Mouse (Mus musculus): Measurements from ENCODE around the gene Ddx59.

The Ddx59 gene

GRCm38 (mm10) chr1:136414798-136415755 is at the start of gene Ddx59:
Gene Ddx59 (plus strand): TSS chr1:136415271.
- peak; percentile 96 for DNase-seq (ENCODE audit: low spot score in 2 of 2)

- no peak for DNase-seq (ENCODE audit: low spot score in 2 of 2)
These were observed 49.1 kb upstream of the Ddx59 start for GRCm38 (mm10) chr1:136365986-136366385.

DNA sequence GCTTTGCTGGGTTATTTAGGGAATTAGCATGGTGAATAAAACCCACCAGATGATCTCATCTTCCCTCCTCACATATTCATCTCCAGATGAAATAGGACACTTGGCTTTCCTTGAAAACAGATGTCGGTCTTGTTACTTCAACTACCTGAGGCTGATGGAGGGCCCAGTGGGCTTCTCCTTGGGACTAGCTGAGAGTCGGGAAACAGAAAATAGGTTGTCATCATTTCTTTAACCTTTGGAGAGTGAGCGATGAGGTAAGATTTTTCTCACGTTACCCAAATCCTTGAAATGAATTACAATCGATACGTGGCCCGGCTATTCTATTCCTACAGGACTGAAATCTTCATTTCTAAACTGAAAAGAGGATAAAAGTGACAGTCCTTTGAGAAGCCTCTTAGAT is 35.8 kb upstream of the Ddx59 start:
- no peak for DNase-seq (ENCODE audit: low spot score in 2 of 2)

- DNase-seq (ENCODE audit: low spot score in 2 of 2): no peak
These were observed 34.9 kb upstream of the Ddx59 start for GRCm38 (mm10) chr1:136380161-136380560.

DNA sequence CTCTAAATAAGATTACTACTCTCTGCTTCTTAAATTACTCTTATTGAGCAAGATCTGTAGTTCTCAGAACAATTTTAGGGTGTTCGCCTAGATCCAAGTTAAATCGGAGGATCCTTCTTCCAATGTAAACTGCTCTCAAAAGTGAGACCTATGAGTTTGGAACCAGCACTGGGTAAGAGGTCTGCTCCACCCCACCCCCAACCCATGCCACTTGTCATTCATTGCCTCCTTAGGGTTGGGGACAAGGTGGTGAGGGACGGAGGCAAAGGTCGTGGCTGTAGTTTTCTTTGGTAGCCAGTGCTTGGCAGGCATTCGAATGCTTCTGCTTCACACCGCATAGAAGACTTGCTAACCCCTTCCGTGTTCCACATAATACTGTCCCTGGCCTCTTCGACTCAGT is 34.5 kb upstream of the Ddx59 start:
- no peak for DNase-seq (ENCODE audit: low spot score in 2 of 2)

- DNase-seq (ENCODE audit: low spot score in 2 of 2): no peak
These were observed 33.9 kb upstream of the Ddx59 start for GRCm38 (mm10) chr1:136381169-136381568.

- no peak for DNase-seq (ENCODE audit: low spot score in 2 of 2)
These were observed 33.5 kb upstream of the Ddx59 start for GRCm38 (mm10) chr1:136381583-136381982.

- DNase-seq (ENCODE audit: low spot score in 2 of 2): no peak
These were observed 28.2 kb upstream of the Ddx59 start for GRCm38 (mm10) chr1:136386914-136387313.

DNA sequence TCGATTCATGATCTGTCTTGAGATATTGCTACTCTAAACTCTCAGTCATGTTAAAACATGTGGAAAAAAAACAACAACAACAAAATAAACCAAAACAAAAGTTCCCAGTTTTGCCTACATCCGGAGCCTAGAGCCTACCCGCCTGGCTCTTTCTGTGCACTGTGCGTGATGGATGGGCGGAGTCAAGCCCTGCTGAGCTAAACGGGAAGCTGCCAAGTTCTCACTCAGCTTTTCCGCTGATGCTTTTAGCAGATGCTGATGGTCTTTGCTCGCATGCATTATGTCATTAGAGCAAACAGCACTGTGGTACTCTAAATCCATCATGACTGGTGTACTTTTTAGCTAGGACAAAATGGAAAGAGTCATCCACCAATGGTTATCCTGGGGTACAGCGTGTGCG is 20.6 kb upstream of the Ddx59 start:
- no peak for DNase-seq (ENCODE audit: low spot score in 2 of 2)

DNA sequence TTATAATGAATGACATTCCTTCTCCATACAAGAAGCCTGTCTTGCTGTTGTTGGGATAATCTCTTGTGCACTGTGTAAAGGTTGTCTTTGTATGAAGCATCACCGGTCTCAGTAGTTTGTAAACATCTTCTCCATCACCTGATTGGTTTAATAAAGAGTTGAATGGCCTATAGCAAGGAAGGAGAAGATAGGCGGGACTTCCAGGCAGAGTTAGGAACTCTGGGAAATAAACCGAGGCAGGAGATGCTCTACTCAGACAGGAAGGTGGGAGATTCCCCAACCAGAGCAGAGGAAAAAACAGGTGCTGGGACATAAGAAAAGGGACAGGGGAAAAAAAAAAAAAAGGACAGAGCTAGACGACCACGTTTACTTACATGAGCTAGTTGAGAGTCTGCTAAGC is 20.0 kb upstream of the Ddx59 start:
- DNase-seq (ENCODE audit: low spot score in 2 of 2): no peak

DNA sequence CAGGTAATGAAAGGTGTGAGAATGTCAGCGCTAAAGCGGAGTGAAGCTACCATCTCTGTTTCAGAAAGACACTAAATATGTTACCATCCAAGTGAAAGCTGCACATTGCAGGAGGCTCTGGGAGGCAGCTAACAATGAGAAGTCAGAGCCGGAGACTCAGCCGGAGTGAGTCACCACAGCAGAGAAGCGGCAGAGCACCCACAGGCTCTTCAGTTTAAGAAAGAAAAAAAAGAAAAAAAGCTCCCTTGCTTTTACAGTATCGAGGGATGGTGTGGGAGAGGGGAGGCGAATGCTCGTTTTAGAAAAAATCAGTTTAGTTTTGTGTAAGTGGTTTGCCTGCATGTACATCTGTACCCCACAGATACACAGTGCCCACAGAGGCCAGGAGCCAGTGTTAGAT is 13.8 kb upstream of the Ddx59 start:
- no peak for DNase-seq (ENCODE audit: low spot score in 2 of 2)

- no peak for DNase-seq (ENCODE audit: low spot score in 2 of 2)
These were observed 5.4 kb upstream of the Ddx59 start for GRCm38 (mm10) chr1:136409631-136410030.

- DNase-seq (ENCODE audit: low spot score in 2 of 2): no peak
These were observed 670 bp downstream of the Ddx59 start for GRCm38 (mm10) chr1:136415756-136416126.

GRCm38 (mm10) chr1:136418393-136418792 is 3.3 kb downstream of the Ddx59 start:
- DNase-seq (ENCODE audit: low spot score in 2 of 2): no peak

- no peak for DNase-seq (ENCODE audit: low spot score in 2 of 2)
These were observed 12.3 kb downstream of the Ddx59 start for GRCm38 (mm10) chr1:136427166-136427969.

GRCm38 (mm10) chr1:136428981-136429380 is 13.9 kb downstream of the Ddx59 start:
- DNase-seq (ENCODE audit: low spot score in 2 of 2): no peak

DNA sequence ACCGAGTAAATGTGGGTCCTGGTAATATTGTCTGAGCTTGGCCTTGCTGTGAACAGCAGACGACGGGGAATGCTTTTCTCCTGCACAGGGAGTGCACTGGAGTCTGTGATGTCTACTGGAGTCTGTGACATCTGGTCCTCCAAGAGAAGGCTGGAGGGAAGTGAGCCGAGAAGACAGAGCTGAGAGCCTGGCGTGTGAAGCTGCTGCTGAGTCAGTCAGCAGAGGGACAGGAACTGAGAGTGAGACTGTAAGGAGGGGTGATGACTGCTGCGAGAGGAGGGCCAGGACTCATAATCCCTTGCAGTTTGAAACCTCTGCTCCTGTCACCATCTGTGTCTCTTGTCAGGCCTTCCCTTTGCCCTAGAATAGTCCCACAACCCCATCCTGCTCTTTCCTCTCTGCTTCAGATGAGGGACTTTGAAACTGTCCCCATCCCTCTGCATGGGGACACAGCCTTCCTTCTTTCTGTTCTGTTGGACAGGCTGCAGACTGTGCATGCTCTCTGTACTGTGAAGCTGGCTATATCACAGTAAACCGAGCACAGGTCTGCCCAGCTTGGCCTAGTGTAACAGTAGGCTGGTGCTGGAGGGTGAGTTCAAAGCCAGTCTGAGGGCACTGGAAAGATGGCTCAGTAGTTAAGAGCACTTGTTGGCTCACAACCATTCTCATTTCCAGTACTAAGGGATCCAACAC is 15.2 kb downstream of the Ddx59 start:
- DNase-seq (ENCODE audit: low spot score in 2 of 2): no peak

GRCm38 (mm10) chr1:136440741-136441140 is 25.7 kb downstream of the Ddx59 start:
- no peak for DNase-seq (ENCODE audit: low spot score in 2 of 2)

DNA sequence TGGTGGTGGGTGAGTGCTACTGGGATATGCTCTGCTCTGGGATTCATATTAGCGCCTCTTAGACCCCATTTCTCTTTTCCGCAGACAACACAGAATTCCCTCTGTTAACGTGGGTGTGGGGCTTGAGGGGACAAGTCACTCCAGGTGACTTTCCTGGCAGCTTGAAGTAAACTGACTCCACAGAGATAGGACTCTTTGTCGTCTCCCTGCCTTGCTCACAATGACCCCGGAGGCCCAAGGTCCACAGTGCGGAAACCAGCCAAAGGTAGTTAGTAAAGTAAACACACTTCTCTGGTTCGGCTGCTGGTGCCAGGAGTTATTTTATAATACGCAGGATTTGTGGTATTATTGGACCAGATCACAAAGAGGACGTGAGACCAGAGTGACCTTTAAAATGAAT is 27.7 kb downstream of the Ddx59 start:
- no peak for DNase-seq (ENCODE audit: low spot score in 2 of 2)

GRCm38 (mm10) chr1:136444555-136445255 is 29.6 kb downstream of the Ddx59 start:
- no peak for DNase-seq (ENCODE audit: low spot score in 2 of 2)

DNA sequence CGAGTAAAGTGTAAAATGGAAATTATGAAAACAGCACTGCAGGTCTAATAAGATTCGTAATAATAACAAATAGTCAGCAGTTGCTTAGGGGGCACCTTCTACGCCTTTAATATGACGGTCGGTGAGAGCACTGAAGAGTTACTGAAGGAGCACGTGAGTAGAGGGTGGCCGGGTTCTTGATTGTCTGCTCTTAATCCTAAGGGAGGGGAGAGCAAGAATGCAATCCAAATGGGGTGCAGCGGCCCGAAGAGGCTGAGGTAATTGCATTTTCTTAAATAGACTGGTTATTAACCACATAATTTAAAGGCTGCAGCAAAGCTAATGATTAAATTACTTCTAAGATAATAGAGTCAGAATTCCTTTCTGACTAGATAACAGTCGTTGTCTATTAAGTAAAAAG is 31.9 kb downstream of the Ddx59 start:
- no peak for DNase-seq (ENCODE audit: low spot score in 2 of 2)

GRCm38 (mm10) chr1:136447338-136447737 is 32.3 kb downstream of the Ddx59 start:
- no peak for DNase-seq (ENCODE audit: low spot score in 2 of 2)

All from urinary bladder, postnatal 4 days (tissue).